Mouse (Mus musculus) C2C12 (cell line): ENCODE data around the gene Rab6a. TPM values are rescaled to one million over a fixed set of nuclear protein-coding genes. Genes with fewer than 3 reads are reported as not detected.

Experiments
- H3K27me3 ChIP-seq: one replicate; pipeline ENCODE4 v1.6.1; 2011; ENCODE audit not compliant: control insufficient read depth, insufficient read depth, insufficient read length
- H3K36me3 ChIP-seq: one replicate; pipeline ENCODE4 v1.6.1; 2011; ENCODE audit not compliant: control insufficient read depth, insufficient read depth
- H3K4me3 ChIP-seq: one replicate; pipeline ENCODE4 v1.5.1; 2011; ENCODE audit warnings: mild to moderate bottlenecking, control low read depth; ENCODE audit not compliant: poor library complexity, insufficient read depth, severe bottlenecking
- H3K79me2 ChIP-seq: one replicate; pipeline ENCODE4 v1.6.1; 2011; ENCODE audit not compliant: control insufficient read depth, insufficient read depth
- H3K79me3 ChIP-seq: one replicate; pipeline ENCODE4 v1.6.1; 2011; ENCODE audit warnings: low read depth, control low read depth
- H3ac ChIP-seq: one replicate; pipeline ENCODE3; 2011; ENCODE audit warnings: low read depth; ENCODE audit not compliant: control insufficient read depth, insufficient read length
- CEBPB ChIP-seq: IDR thresholded peaks from one replicate; pipeline ENCODE4 v1.6.1; 2011; ENCODE audit warnings: low read depth, mild to moderate bottlenecking, control low read depth, moderate library complexity
- CTCF ChIP-seq: IDR thresholded peaks from one replicate; pipeline ENCODE4 v1.5.1; 2011; ENCODE audit not compliant: control insufficient read depth, insufficient read depth, insufficient read length
- FOSL1 ChIP-seq: IDR thresholded peaks from one replicate; pipeline ENCODE4 v1.8.0; 2011; ENCODE audit warnings: mild to moderate bottlenecking, low read length; ENCODE audit not compliant: poor library complexity, insufficient read depth, severe bottlenecking
- MAX ChIP-seq: IDR thresholded peaks from one replicate; pipeline ENCODE4 v1.6.1; 2011; ENCODE audit warnings: mild to moderate bottlenecking, control low read depth
- MYOD1 ChIP-seq: IDR thresholded peaks from one replicate; pipeline ENCODE4 v1.6.1; 2011; ENCODE audit warnings: low read depth; ENCODE audit not compliant: control insufficient read depth, insufficient read length
- MYOG ChIP-seq: IDR thresholded peaks from one replicate; pipeline ENCODE4 v1.6.1; 2011; ENCODE audit not compliant: control insufficient read depth, insufficient read length; ENCODE audit errors: extremely low read depth
- USF1 ChIP-seq: IDR thresholded peaks from one replicate; pipeline ENCODE4 v1.6.1; 2011; ENCODE audit warnings: low read depth, mild to moderate bottlenecking, control low read depth, moderate library complexity
- polyA plus RNA-seq: library from polyadenylated mRNA; unstranded; fragments of >200 nt; fragmentation: generic; extraction: Trizol; gene quantifications from one replicate; pipeline ENCODE4 v1.2.1, GENCODE M21; 2012; ENCODE audit warnings: missing spikeins

Rab6a gene
- polyA plus RNA-seq, 1 experiment: 37.5 TPM

DNA sequence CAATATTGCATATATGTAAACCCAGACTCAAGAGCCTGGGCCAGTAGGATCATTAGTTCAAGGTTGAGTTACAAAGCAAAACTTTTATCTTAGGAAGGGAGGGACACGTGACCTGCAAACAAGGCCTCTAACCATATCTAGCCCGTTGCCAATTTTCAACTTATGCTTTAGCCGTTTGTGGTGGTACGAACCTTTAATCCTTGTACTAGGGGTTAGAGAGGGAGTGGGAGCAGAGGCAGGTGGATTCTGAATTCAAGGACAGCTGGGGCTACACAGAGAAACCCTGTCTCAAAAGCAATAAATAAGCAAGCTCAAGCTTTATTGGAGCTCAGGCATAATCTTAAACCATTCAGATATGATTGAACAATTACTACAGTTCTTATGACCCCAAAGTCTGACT is 35.2 kb downstream of the Rab6a start:
- Histone ChIP-seq H3K4me3 (no peak overlapping the region), H3K36me3 (peaks cover 30% of the 10 kb centered on the region), H3K27me3 (no peaks in the 10 kb centered on the region), H3K79me3 (no peaks in the 10 kb centered on the region), H3K79me2 (no peaks in the 10 kb centered on the region), H3ac (no peak overlapping the region)
- TF ChIP-seq USF1 (no peak), CEBPB (no peak), MYOG (no peak), CTCF (no peak), MAX (no peak)

GRCm38 (mm10) chr7:100645147-100645546 is 37.9 kb downstream of the Rab6a start:
- Histone ChIP-seq H3K79me3 (no peaks in the 10 kb centered on the region), H3K27me3 (no peaks in the 10 kb centered on the region), H3K4me3 (no peak overlapping the region), H3ac (no peak overlapping the region), H3K79me2 (no peaks in the 10 kb centered on the region), H3K36me3 (peaks cover 20% of the 10 kb centered on the region)
- TF ChIP-seq MYOG (no peak), MYOD1 (no peak)

DNA sequence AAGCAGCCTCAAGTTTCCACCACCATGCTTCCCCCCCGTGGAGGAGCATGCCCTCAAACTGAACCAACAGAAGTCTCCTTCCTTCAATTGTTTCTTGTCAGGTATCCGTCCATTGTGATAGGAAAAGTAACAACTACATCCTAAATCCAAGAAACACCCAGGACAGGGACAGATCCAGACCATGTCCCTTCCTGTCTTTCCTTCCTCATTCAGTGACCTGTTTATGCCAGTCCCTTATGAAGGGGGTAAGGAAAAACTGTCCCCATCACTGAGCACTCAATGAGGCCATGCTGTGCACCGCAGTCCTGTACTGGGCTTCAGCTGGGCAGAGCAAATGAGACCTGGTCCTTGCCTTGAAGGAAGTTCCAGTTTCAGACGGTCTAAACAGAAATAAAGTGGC is 41.9 kb downstream of the Rab6a start:
- H3K27me3 ChIP-seq: no peaks in the 10 kb centered on the region
- H3K36me3 ChIP-seq: peaks cover 4% of the 10 kb centered on the region
- no peak overlapping the region for H3K4me3 ChIP-seq
- no peak for TF ChIP-seq USF1
- TF ChIP-seq CEBPB: no peak
- TF ChIP-seq FOSL1: no peak
- no peak for TF ChIP-seq MAX
- TF ChIP-seq CTCF: no peak
- TF ChIP-seq MYOG: no peak
- TF ChIP-seq MYOD1: no peak
- H3K79me2 ChIP-seq: no peaks in the 10 kb centered on the region
- no peak overlapping the region for H3ac ChIP-seq
- no peaks in the 10 kb centered on the region for H3K79me3 ChIP-seq

GRCm38 (mm10) chr7:100649826-100650225 is 42.6 kb downstream of the Rab6a start:
- no peak for TF ChIP-seq MYOD1
- no peak for TF ChIP-seq CEBPB
- TF ChIP-seq CTCF: no peak
- TF ChIP-seq MYOG: no peak
- TF ChIP-seq FOSL1: no peak
- no peak for TF ChIP-seq USF1
- no peak for TF ChIP-seq MAX
- no peaks in the 10 kb centered on the region for H3K79me3 ChIP-seq
- no peak overlapping the region for H3ac ChIP-seq
- H3K27me3 ChIP-seq: no peaks in the 10 kb centered on the region
- H3K79me2 ChIP-seq: no peaks in the 10 kb centered on the region
- no peak overlapping the region for H3K4me3 ChIP-seq
- H3K36me3 ChIP-seq: peaks cover 4% of the 10 kb centered on the region

DNA sequence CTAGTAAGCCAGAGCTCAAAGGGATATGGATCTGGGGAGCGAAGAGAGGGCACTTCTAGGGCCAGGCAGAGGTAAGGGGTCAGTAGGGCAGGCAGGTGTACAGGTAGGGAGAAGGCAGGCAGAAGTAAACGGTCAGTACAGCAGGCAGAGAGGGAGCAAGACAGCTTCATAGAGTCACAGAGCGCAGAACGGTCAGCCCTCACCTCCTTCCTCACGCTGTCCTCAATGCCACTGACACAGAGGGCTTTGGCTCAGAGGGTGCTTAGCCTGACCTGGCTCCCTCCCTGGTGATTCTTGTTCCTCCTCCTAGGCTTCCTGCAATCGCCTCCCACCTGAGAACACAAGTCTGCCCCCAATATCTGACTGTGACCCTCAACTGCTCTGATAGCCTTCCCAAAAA is 43.2 kb downstream of the Rab6a start:
- no peaks in the 10 kb centered on the region for H3K79me2 ChIP-seq
- no peaks in the 10 kb centered on the region for H3K79me3 ChIP-seq
- H3ac ChIP-seq: no peak overlapping the region
- no peaks in the 10 kb centered on the region for H3K27me3 ChIP-seq
- peaks cover 4% of the 10 kb centered on the region for H3K36me3 ChIP-seq
- no peak overlapping the region for H3K4me3 ChIP-seq
- TF ChIP-seq MAX (no peak), MYOD1 (no peak), USF1 (no peak), MYOG (no peak), FOSL1 (no peak), CTCF (no peak), CEBPB (no peak)

- H3K27me3 ChIP-seq: no peaks in the 10 kb centered on the region
- no peak for TF ChIP-seq CEBPB
- no peak for TF ChIP-seq USF1
- no peak for TF ChIP-seq MAX
- TF ChIP-seq FOSL1: no peak
- no peak for TF ChIP-seq MYOG
- TF ChIP-seq MYOD1: no peak
- no peak for TF ChIP-seq CTCF
- H3K79me2 ChIP-seq: no peaks in the 10 kb centered on the region
- H3K79me3 ChIP-seq: no peaks in the 10 kb centered on the region
- H3K4me3 ChIP-seq: no peak overlapping the region
- H3ac ChIP-seq: no peak overlapping the region
- H3K36me3 ChIP-seq: no peaks in the 10 kb centered on the region
Observed at GRCm38 (mm10) chr7:100651011-100651410, 43.8 kb downstream of the Rab6a start.
